Mouse (Mus musculus) erythroblast, embryonic 14.5 days (primary cell): Measurements from ENCODE around the gene Ovol3. TPM values are rescaled to one million over a fixed set of nuclear protein-coding genes. Genes with fewer than 3 reads are reported as not detected.
A peak's percentile ranks its signal among the peaks of the same experiment; 100 is the strongest.
"Not testable (repeated sequence)": the region's sequence is repeated elsewhere in the genome, so short reads cannot be mapped to it uniquely, and the experiment has no call there.

Experiments used
- H3K27me3 ChIP-seq: 2 replicates; pipeline ENCODE4 v1.6.1; 2012; ENCODE audit warnings: inconsistent platforms; ENCODE audit not compliant: control insufficient read depth
- H3K36me3 ChIP-seq: 2 replicates; pipeline ENCODE4 v1.6.1; 2012; ENCODE audit warnings: mild to moderate bottlenecking, inconsistent platforms; ENCODE audit not compliant: control insufficient read depth
- H3K4me1 ChIP-seq: 2 replicates; pipeline ENCODE4 v1.6.1; 2012; ENCODE audit warnings: inconsistent platforms; ENCODE audit not compliant: control insufficient read depth
- H3K4me3 ChIP-seq: replicated peaks from 2 replicates; pipeline ENCODE3; 2012; ENCODE audit warnings: moderate library complexity, mild to moderate bottlenecking, inconsistent platforms
- H3K9me3 ChIP-seq: 2 replicates; pipeline ENCODE4 v1.6.1; 2012; ENCODE audit warnings: low read length, inconsistent platforms, mixed read lengths; ENCODE audit not compliant: control insufficient read depth
- GATA1 ChIP-seq: IDR thresholded peaks from 2 replicates; pipeline ENCODE4 v1.6.1; 2012; ENCODE audit warnings: low read length, inconsistent platforms, mixed read lengths
- TAL1 ChIP-seq: IDR thresholded peaks from 3 replicates; pipeline ENCODE4 v1.6.1; 2012; ENCODE audit warnings: low read length, inconsistent platforms, mixed read lengths
- polyA plus RNA-seq: library from polyadenylated mRNA; stranded (reverse); fragments of >175 nt; gene quantifications from 2 replicates; pipeline ENCODE4 v1.2.3, GENCODE M21; 2012

Gene Ovol3
- polyA plus RNA-seq, 1 experiment, result not detected

- H3K4me1 ChIP-seq, result no peaks in the 10 kb centered on the region
- TF ChIP-seq TAL1 (no peak), GATA1 (no peak)
- H3K36me3 ChIP-seq, result peaks cover 94% of the 10 kb centered on the region
Measured at GRCm38 (mm10) chr7:30266780-30267179, 31.3 kb upstream of the Ovol3 start.

GRCm38 (mm10) chr7:30265935-30266334, 30.4 kb upstream of the Ovol3 start:
- H3K36me3 ChIP-seq, result peaks cover 94% of the 10 kb centered on the region
- TF ChIP-seq GATA1, result no peak
- no peak for TF ChIP-seq TAL1
- no peaks in the 10 kb centered on the region for H3K9me3 ChIP-seq
- H3K4me1 ChIP-seq, result no peaks in the 10 kb centered on the region
- H3K4me3 ChIP-seq, result no peak overlapping the region
- no peaks in the 10 kb centered on the region for H3K27me3 ChIP-seq

More at GRCm38 (mm10) chr7:30266780-30267179, 31.3 kb upstream of the Ovol3 start:
- no peak overlapping the region for H3K4me3 ChIP-seq
- no peaks in the 10 kb centered on the region for H3K9me3 ChIP-seq
- no peaks in the 10 kb centered on the region for H3K27me3 ChIP-seq

DNA sequence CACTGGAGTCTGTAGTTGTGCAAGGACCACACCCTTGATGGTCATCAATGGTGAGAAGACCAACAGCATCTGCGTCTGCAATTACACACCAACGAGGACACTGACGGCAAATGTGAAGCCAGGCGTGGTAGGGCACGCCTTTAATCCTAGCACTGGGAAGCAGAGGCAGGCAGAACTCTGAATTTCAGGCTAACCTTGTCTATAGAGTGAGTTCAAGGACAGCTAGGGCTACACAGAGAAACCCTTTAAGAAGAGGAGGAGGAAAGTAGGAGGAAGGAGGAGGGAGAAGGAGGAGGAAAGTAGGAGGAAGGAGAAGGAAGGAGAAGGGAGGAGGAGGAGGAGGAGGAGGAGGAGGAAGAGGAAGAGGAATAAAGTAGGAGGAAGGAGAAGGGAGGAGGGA, 30.0 kb upstream of the Ovol3 start:
- no peaks in the 10 kb centered on the region for H3K9me3 ChIP-seq
- H3K27me3 ChIP-seq, result no peaks in the 10 kb centered on the region
- no peak for TF ChIP-seq GATA1
- no peak for TF ChIP-seq TAL1
- H3K4me3 ChIP-seq, result no peak overlapping the region
- no peaks in the 10 kb centered on the region for H3K4me1 ChIP-seq
- peaks cover 93% of the 10 kb centered on the region for H3K36me3 ChIP-seq

DNA sequence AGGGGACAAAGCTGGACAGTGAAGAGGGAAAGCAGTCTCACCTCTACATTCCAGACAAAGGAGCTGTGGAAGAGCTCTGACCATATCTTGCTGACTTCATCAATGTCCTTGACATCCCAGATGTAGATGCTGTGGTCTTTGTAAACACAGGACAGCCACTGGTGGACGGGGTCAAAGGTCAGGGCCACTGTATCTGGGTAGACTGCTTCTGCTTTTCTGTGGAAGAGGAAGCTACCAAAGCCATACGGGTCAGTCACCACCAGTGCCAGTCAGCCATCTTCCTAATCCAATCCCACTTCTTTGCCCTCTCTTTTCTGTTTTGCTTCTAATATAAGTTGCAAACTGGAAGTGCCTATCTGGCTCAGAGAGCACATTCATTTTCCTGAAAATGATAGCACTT, 29.5 kb upstream of the Ovol3 start:
- TF ChIP-seq TAL1 (no peak), GATA1 (no peak)
- Histone ChIP-seq H3K4me3 (no peak overlapping the region), H3K9me3 (no peaks in the 10 kb centered on the region), H3K4me1 (no peaks in the 10 kb centered on the region), H3K27me3 (no peaks in the 10 kb centered on the region), H3K36me3 (peaks cover 93% of the 10 kb centered on the region)

DNA sequence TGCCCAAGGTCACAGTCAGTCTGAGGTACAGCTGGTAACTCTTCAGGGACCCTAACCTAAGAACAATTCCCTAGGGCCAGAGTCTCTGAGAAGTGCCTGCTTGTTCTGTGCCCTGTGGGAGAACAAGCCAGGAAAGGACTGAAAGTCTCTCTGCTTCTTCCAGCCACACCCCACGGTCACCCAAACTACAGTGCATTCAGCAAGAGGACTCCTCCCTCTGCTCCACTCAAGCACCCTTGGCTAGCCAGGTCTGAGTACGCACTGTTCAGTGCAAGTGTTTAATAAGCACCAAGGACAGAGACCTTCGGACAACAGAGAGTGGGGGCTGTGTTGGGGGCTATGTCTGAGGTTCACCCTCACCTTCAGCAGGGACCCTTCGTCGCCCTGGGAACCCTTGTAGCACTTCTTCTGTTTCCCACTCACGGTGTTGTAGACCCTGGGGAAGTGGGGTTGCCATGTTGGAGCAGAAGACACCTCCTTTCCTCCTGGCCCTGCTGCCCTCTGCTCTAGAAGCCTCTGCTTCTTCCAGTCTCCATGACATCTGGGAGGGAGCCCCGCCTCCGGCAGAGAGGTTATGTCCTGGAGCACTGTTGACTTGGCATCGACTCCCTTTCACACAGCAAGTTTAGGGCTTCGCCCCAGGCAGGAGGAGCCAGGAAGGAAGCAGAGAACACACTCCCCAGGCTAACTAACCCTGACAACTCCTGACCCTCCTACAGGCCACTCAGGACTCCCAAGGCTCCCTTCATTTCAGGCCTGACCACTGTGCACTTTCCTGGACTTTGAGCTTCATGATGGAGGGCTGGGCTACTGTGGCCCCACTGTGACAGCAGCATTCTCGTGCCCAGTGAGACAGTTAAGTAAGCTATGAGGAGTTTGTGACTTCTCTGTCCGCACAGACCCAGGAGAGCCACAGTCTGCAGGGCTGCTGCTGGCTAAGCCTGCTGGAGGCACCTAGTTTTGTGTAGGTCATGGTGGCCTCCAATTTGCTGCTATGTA, 16.7 kb upstream of the Ovol3 start:
- H3K4me3 ChIP-seq, result no peak overlapping the region
- TF ChIP-seq GATA1, result no peak
- no peak for TF ChIP-seq TAL1
- H3K27me3 ChIP-seq, result no peaks in the 10 kb centered on the region
- no peaks in the 10 kb centered on the region for H3K4me1 ChIP-seq
- no peaks in the 10 kb centered on the region for H3K9me3 ChIP-seq
- H3K36me3 ChIP-seq, result peaks cover 95% of the 10 kb centered on the region

- not testable (repeated sequence) for H3K4me3 ChIP-seq, H3K27me3 ChIP-seq, H3K9me3 ChIP-seq
- H3K4me1 ChIP-seq, result peaks cover 13% of the 10 kb centered on the region
- H3K36me3 ChIP-seq, result peaks cover 52% of the 10 kb centered on the region
Measured at GRCm38 (mm10) chr7:30237374-30237773, 1.8 kb upstream of the Ovol3 start.

DNA sequence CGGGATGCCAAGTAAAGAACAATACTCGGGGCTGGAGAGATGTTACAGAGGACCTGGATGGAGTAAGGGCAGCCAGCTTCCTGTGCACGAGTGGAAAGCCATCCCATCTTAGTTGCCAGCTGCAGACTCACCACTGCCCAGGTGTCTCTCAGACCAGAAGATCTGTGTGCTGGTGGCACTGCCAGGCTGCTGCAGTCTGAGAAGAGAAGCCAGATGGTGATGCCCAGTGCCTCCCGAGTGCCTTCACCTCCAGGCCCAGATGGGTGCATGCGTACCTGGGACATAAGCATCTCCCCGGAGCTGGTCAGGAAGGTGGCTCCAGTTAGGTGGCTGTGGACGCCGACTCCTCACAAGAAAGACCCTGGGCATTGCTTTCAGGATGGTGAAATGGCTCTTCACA, 434 bp downstream of the Ovol3 start:
- no peak overlapping the region for H3K4me3 ChIP-seq
- no peak for TF ChIP-seq GATA1
- no peak for TF ChIP-seq TAL1
- peaks cover 28% of the 10 kb centered on the region for H3K4me1 ChIP-seq
- H3K9me3 ChIP-seq, result no peaks in the 10 kb centered on the region
- no peaks in the 10 kb centered on the region for H3K27me3 ChIP-seq
- H3K36me3 ChIP-seq, result peaks cover 30% of the 10 kb centered on the region

GRCm38 (mm10) chr7:30234276-30234858, 1.2 kb downstream of the Ovol3 start:
- Histone ChIP-seq H3K4me1 (peaks cover 28% of the 10 kb centered on the region), H3K9me3 (no peaks in the 10 kb centered on the region), H3K27me3 (no peaks in the 10 kb centered on the region), H3K4me3 (no peak overlapping the region), H3K36me3 (peaks cover 22% of the 10 kb centered on the region)
- TF ChIP-seq TAL1, result no peak
- TF ChIP-seq GATA1, result no peak

- H3K4me1 ChIP-seq, result peaks cover 28% of the 10 kb centered on the region
- H3K9me3 ChIP-seq, result no peaks in the 10 kb centered on the region
- TF ChIP-seq TAL1, result no peak
- no peak for TF ChIP-seq GATA1
- H3K4me3 ChIP-seq, result peak overlapping the region; percentile 79
- H3K27me3 ChIP-seq, result no peaks in the 10 kb centered on the region
- peaks cover 20% of the 10 kb centered on the region for H3K36me3 ChIP-seq
Measured at GRCm38 (mm10) chr7:30233387-30233786, 2.1 kb downstream of the Ovol3 start.
